Mouse (Mus musculus) testis, adult 2 months (tissue): ENCODE data around the gene Bglap2.

Experiments
- CTCF ChIP-seq: fragments of 200-500 bp; IDR thresholded peaks from 2 replicates; pipeline ENCODE4 v1.5.1; 2012; ENCODE audit warnings: low read depth, mild to moderate bottlenecking, inconsistent platforms, low read length, moderate library complexity; ENCODE audit not compliant: control insufficient read depth, insufficient read depth, insufficient replicate concordance
- POLR2A ChIP-seq: fragments of 200-500 bp; IDR thresholded peaks from 2 replicates; pipeline ENCODE4 v1.6.1; 2012; ENCODE audit warnings: low read depth, mild to moderate bottlenecking, inconsistent platforms, low read length, moderate library complexity; ENCODE audit not compliant: control insufficient read depth

DNA sequence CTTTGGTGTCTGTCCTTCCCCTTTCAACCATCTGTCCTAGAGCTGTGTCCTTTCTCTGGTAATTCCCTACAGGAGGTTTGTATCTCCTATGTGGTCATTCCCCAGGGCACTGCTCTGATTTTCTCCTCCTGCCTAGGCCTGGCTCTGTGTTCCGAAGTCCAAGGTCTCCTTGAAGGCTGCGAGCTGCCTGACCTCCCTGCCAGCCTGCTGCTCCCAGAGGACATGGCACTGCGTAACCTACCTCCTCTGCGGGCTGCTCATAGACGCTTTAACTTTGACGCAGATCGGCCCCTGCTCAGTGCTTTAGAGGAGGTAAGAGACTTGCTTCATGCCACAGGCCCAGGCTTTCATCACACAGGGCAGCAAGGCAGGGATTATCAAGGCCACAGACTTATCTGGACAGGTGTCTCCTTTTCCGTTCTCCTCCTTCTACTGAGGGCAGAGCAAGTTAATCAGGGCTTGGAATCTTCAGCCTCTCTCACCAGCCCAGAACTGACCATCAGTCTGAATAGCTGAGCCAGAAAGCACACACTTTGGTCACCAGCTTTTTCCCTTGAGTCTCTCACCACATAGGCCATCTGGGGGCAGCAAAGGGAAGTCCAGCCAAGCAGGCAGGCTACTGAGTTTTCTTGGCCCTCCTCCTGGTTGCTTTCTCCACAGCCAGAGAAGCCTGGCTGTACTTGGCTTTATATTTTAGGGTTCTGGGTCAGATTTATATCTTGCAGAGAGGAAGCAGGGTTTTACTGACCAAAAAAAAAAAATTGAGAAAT, 23.9 kb downstream of the Bglap2 start:
- TF ChIP-seq POLR2A: no peak
- no peak for TF ChIP-seq CTCF
